Mouse (Mus musculus): Measurements from ENCODE around the gene Lamtor1. TPM values are rescaled to one million over a fixed set of nuclear protein-coding genes. Genes with fewer than 3 reads are reported as not detected.

Lamtor1 gene
- 100 to 1,000 TPM; 117 TPM for total RNA-seq (2021)
- long read RNA-seq, experiment 1, transcript Lamtor1-203 (1 exons, 1,936 nt): minor isoform, 8 of 240 reads
- long read RNA-seq, experiment 1, transcript Lamtor1-201 (5 exons, 1,119 nt): major isoform, 111 of 240 reads
- long read RNA-seq, experiment 1, partial matches to known transcripts: 115 of 240 reads
- long read RNA-seq, experiment 1, other reads (novel, unspliced or antisense): 6 of 240 reads
- long read RNA-seq, experiment 2, transcript Lamtor1-201 (5 exons, 1,119 nt): major isoform, 77 of 164 reads
- long read RNA-seq, experiment 2, transcript Lamtor1-203 (1 exons, 1,936 nt): minor isoform, 6 of 164 reads
- long read RNA-seq, experiment 2, partial matches to known transcripts: 77 of 164 reads
- long read RNA-seq, experiment 2, other reads (novel, unspliced or antisense): 4 of 164 reads

GRCm38 (mm10) chr7:101905561-101906286, at the start of gene Lamtor1:
Gene Lamtor1 (plus strand): TSS chr7:101905904.
- peak; percentile 99 to 100 for DNase-seq

- DNase-seq: no peak
These were observed 48.6 kb upstream of the Lamtor1 start, which contains the start of gene Folr2 for GRCm38 (mm10) chr7:101857094-101857493. Gene Folr2 (minus strand): TSS chr7:101857194.

GRCm38 (mm10) chr7:101858362-101858761, 47.3 kb upstream of the Lamtor1 start:
- DNase-seq: peak in 1 of 2 experiments; percentile 39

- no peak for DNase-seq
These were observed 44.7 kb upstream of the Lamtor1 start for GRCm38 (mm10) chr7:101860978-101861377.

- no peak for DNase-seq
These were observed 43.4 kb upstream of the Lamtor1 start for GRCm38 (mm10) chr7:101862291-101862690.

- no peak for DNase-seq
These were observed 42.3 kb upstream of the Lamtor1 start, which contains the start of gene Anapc15 for GRCm38 (mm10) chr7:101863415-101863814. Gene Anapc15 (plus strand): TSS chr7:101863715.

- no peak for DNase-seq
These were observed 39.0 kb upstream of the Lamtor1 start for GRCm38 (mm10) chr7:101866491-101867265.

GRCm38 (mm10) chr7:101867482-101867881, 38.2 kb upstream of the Lamtor1 start:
- DNase-seq: no peak

- DNase-seq: peak in 1 of 2 experiments; percentile 23
These were observed 37.2 kb upstream of the Lamtor1 start for GRCm38 (mm10) chr7:101868241-101869162.

GRCm38 (mm10) chr7:101869163-101869500, 36.6 kb upstream of the Lamtor1 start:
- no peak for DNase-seq

- DNase-seq: no peak
These were observed 35.1 kb upstream of the Lamtor1 start, which contains the start of gene Folr1 for GRCm38 (mm10) chr7:101870629-101871028. Gene Folr1 (minus strand): TSS chr7:101870788.

- DNase-seq: peak; percentile 11 to 17
These were observed 34.4 kb upstream of the Lamtor1 start for GRCm38 (mm10) chr7:101871296-101871695.

- no peak for DNase-seq
These were observed 29.7 kb upstream of the Lamtor1 start for GRCm38 (mm10) chr7:101875978-101876377.

GRCm38 (mm10) chr7:101880855-101881254, 24.8 kb upstream of the Lamtor1 start:
- DNase-seq: no peak

- no peak for DNase-seq
These were observed 23.1 kb upstream of the Lamtor1 start for GRCm38 (mm10) chr7:101882413-101883154.

GRCm38 (mm10) chr7:101884160-101884559, 21.5 kb upstream of the Lamtor1 start:
- no peak for DNase-seq

- no peak for DNase-seq
These were observed 19.4 kb upstream of the Lamtor1 start for GRCm38 (mm10) chr7:101886274-101886673.

GRCm38 (mm10) chr7:101888460-101888859, 17.2 kb upstream of the Lamtor1 start:
- DNase-seq: no peak

GRCm38 (mm10) chr7:101895695-101896094, 10.0 kb upstream of the Lamtor1 start:
- DNase-seq: peak in 1 of 2 experiments; percentile 26

Data from heart, adult 18-20 months (tissue).